Mouse (Mus musculus) CH12.LX (cell line): Measurements from ENCODE around the gene Dhrs11. TPM values are rescaled to one million over a fixed set of nuclear protein-coding genes. Genes with fewer than 3 reads are reported as not detected.

ENCODE experiments used
- DNase-seq: peaks from one replicate; pipeline ENCODE4 v3.0.0-alpha.2; 2013; ENCODE audit errors: extremely low read depth
- H3K27ac ChIP-seq: 2 replicates; pipeline ENCODE4 v1.5.1; 2012; ENCODE audit warnings: low read depth, mild to moderate bottlenecking, control low read depth, moderate library complexity; ENCODE audit not compliant: insufficient read depth
- H3K27me3 ChIP-seq: replicated peaks from 2 replicates; pipeline ENCODE3; 2012; ENCODE audit warnings: inconsistent platforms
- H3K36me3 ChIP-seq, 2 experiments: replicated peaks in 1 of 2; 2 replicates each; pipeline versions ENCODE3 to v1.6.1; 2012; ENCODE audit warnings: inconsistent platforms in 1 of 2, low read length in 1 of 2, mild to moderate bottlenecking in 1 of 2, mixed read lengths in 1 of 2, moderate library complexity in 1 of 2; ENCODE audit not compliant: control insufficient read depth in 1 of 2, insufficient read depth in 1 of 2
- H3K4me1 ChIP-seq, 2 experiments: 2 replicates each; pipeline ENCODE4 v1.6.1; 2012; ENCODE audit warnings: inconsistent platforms in 1 of 2, moderate library complexity in 1 of 2; ENCODE audit not compliant: insufficient read depth in 2 of 2, control insufficient read depth in 1 of 2
- H3K4me2 ChIP-seq: 2 replicates; pipeline ENCODE4 v1.6.1; 2012; ENCODE audit warnings: low read depth, mild to moderate bottlenecking, control low read depth; ENCODE audit not compliant: poor library complexity, insufficient read depth, severe bottlenecking
- H3K4me3 ChIP-seq, 3 experiments: fragments of 150-350 bp in 1 of 3; sonication (generic) in 1 of 3; replicated peaks in 1 of 3; 2 replicates each; pipeline versions ENCODE3 to v1.5.1; 2011 to 2012; ENCODE audit warnings: low read depth in 2 of 3, low read length in 2 of 3, mild to moderate bottlenecking in 2 of 3, moderate library complexity in 2 of 3, control low read depth in 1 of 3, improper control_type of control experiment in 1 of 3, inconsistent platforms in 1 of 3, mixed read lengths in 1 of 3; ENCODE audit not compliant: poor library complexity in 1 of 3
- H3K79me2 ChIP-seq: replicated peaks from 2 replicates; pipeline ENCODE4 v1.6.1; 2012; ENCODE audit warnings: mild to moderate bottlenecking, moderate library complexity; ENCODE audit not compliant: control insufficient read depth, poor library complexity, insufficient read depth, severe bottlenecking; ENCODE audit errors: extremely low read depth
- H3K9ac ChIP-seq: 2 replicates; pipeline ENCODE4 v1.6.1; 2012; ENCODE audit warnings: low read depth, mild to moderate bottlenecking, control low read depth, moderate library complexity; ENCODE audit not compliant: insufficient read depth
- H3K9me3 ChIP-seq: replicated peaks from 2 replicates; pipeline ENCODE3; 2012; ENCODE audit warnings: low read length, inconsistent platforms, mixed read lengths
- BHLHE40 ChIP-seq: IDR thresholded peaks from 2 replicates; pipeline ENCODE4 v1.6.1; 2011; ENCODE audit warnings: mild to moderate bottlenecking, low read depth, low read length, improper control_type of control experiment
- CHD1 ChIP-seq: IDR thresholded peaks from 2 replicates; pipeline ENCODE4 v1.6.1; 2012; ENCODE audit warnings: low read depth, low read length, improper control_type of control experiment, inconsistent platforms
- CHD2 ChIP-seq: IDR thresholded peaks from 2 replicates; pipeline ENCODE4 v1.6.1; 2011; ENCODE audit warnings: low read length, improper control_type of control experiment
- E2F4 ChIP-seq: IDR thresholded peaks from 2 replicates; pipeline ENCODE4 v1.6.1; 2011; ENCODE audit warnings: low read depth, low read length, improper control_type of control experiment; ENCODE audit not compliant: insufficient replicate concordance
- EP300 ChIP-seq: IDR thresholded peaks from 2 replicates; pipeline ENCODE4 v1.6.1; 2011; ENCODE audit warnings: low read length, improper control_type of control experiment
- GABPA ChIP-seq: IDR thresholded peaks from 2 replicates; pipeline ENCODE4 v1.6.1; 2012; ENCODE audit warnings: low read depth, low read length, improper control_type of control experiment, inconsistent platforms; ENCODE audit not compliant: insufficient replicate concordance
- HCFC1 ChIP-seq: IDR thresholded peaks from 2 replicates; pipeline ENCODE4 v1.6.1; 2012; ENCODE audit warnings: low read depth, mild to moderate bottlenecking, inconsistent platforms, low read length, improper control_type of control experiment
- IRF4 ChIP-seq: IDR thresholded peaks from 2 replicates; pipeline ENCODE4 v1.6.1; 2014; ENCODE audit warnings: low read depth, mild to moderate bottlenecking, inconsistent platforms, low read length, improper control_type of control experiment
- JUN ChIP-seq: IDR thresholded peaks from 2 replicates; pipeline ENCODE4 v1.6.1; 2011; ENCODE audit warnings: low read depth, mild to moderate bottlenecking, low read length, improper control_type of control experiment, moderate library complexity; ENCODE audit not compliant: insufficient read depth
- KAT2A ChIP-seq: IDR thresholded peaks from 2 replicates; pipeline ENCODE4 v1.6.1; 2012; ENCODE audit warnings: low read length, improper control_type of control experiment, inconsistent platforms; ENCODE audit not compliant: insufficient replicate concordance
- MAFK ChIP-seq: IDR thresholded peaks from 2 replicates; pipeline ENCODE4 v1.6.1; 2011; ENCODE audit warnings: low read length, improper control_type of control experiment; ENCODE audit not compliant: insufficient replicate concordance
- NRF1 ChIP-seq: IDR thresholded peaks from 2 replicates; pipeline ENCODE4 v1.6.1; 2014; ENCODE audit warnings: low read depth, mild to moderate bottlenecking, inconsistent platforms, low read length, improper control_type of control experiment, moderate library complexity
- PAX5 ChIP-seq: IDR thresholded peaks from 2 replicates; pipeline ENCODE4 v1.6.1; 2012; ENCODE audit warnings: low read length, inconsistent platforms, mixed read lengths
- SMC3 ChIP-seq: IDR thresholded peaks from 2 replicates; pipeline ENCODE4 v1.6.1; 2011; ENCODE audit warnings: low read depth, low read length, improper control_type of control experiment
- TCF12 ChIP-seq: IDR thresholded peaks from 2 replicates; pipeline ENCODE4 v1.6.1; 2014; ENCODE audit warnings: low read depth, mild to moderate bottlenecking, inconsistent platforms, low read length, improper control_type of control experiment
- UBTF ChIP-seq: IDR thresholded peaks from 2 replicates; pipeline ENCODE4 v1.6.1; 2012; ENCODE audit warnings: low read depth, mild to moderate bottlenecking, inconsistent platforms, low read length, improper control_type of control experiment, moderate library complexity
- USF1 ChIP-seq: IDR thresholded peaks from 2 replicates; pipeline ENCODE4 v1.6.1; 2014; ENCODE audit warnings: low read depth, mild to moderate bottlenecking, inconsistent platforms, low read length, improper control_type of control experiment
- dilution Hi-C: fragments of 300-500 bp; cut with MboI; formaldehyde crosslinking; loops from 2 replicates; pipeline ENCODE4 v1.14.3; 2020; ENCODE audit warnings: low sequenced_read_pairs; ENCODE audit not compliant: extremely low pct_unique_long_range_greater_than_20kb, extremely low pct_ligation_motif_present
- in situ Hi-C: fragments of 300-500 bp; cut with MboI; formaldehyde crosslinking; loops from 3 replicates; pipeline ENCODE4 v1.14.3; 2019; ENCODE audit warnings: low sequenced_read_pairs, low pct_ligation_motif_present, low pct_unique_long_range_greater_than_20kb, mixed read lengths
- polyA plus RNA-seq: library from polyadenylated mRNA; unstranded; fragments of >175 nt; gene quantifications from 2 replicates; pipeline ENCODE4 v1.2.1, GENCODE M21; 2012; ENCODE audit warnings: low read depth; ENCODE audit not compliant: insufficient read length
- total RNA-seq, 2 experiments: library from RNA; depleted of rRNA; stranded (reverse); fragments of 300-350 nt in 1 of 2; fragments of >200 nt in 1 of 2; gene quantifications; 2 replicates each; pipeline ENCODE4 v1.2.3; 2012 to 2014

Dhrs11 gene
- total and polyA plus RNA-seq, 3 experiments = 6.1 to 17.1 (median 8.3) TPM

GRCm38 (mm10) chr11:84823484-84823897 lies 5.3 kb downstream of the Dhrs11 start:
- no peak overlapping the region for H3K27ac ChIP-seq
- in situ Hi-C loops = loop anchor here (25.0 kb wide), 1 partner anchor 661 kb away; the partner anchor contains the start of gene Gm11437
- H3K4me2 ChIP-seq = no peak overlapping the region
- H3K4me3 ChIP-seq = no peak overlapping the region
- no peak overlapping the region for H3K9ac ChIP-seq
- peaks cover 11 to 50% of the 10 kb centered on the region in 2 experiments for H3K4me1 ChIP-seq
- peaks cover 10 to 58% of the 10 kb centered on the region in 2 experiments for H3K36me3 ChIP-seq
- TF ChIP-seq GABPA (no peak), USF1 (no peak), EP300 (no peak), HCFC1 (no peak), IRF4 (no peak), UBTF (no peak), PAX5 (no peak), CHD2 (no peak), CHD1 (no peak), BHLHE40 (no peak), JUN (no peak)
- TF ChIP-seq, all 38 proteins: peak for 0
- no peak for DNase-seq
- no peaks in the 10 kb centered on the region; the same call in 1 of the 2 replicates for H3K79me2 ChIP-seq
- dilution Hi-C loops = no loop called here
- H3K9me3 ChIP-seq = no peaks in the 10 kb centered on the region
- H3K27me3 ChIP-seq = no peaks in the 10 kb centered on the region

DNA sequence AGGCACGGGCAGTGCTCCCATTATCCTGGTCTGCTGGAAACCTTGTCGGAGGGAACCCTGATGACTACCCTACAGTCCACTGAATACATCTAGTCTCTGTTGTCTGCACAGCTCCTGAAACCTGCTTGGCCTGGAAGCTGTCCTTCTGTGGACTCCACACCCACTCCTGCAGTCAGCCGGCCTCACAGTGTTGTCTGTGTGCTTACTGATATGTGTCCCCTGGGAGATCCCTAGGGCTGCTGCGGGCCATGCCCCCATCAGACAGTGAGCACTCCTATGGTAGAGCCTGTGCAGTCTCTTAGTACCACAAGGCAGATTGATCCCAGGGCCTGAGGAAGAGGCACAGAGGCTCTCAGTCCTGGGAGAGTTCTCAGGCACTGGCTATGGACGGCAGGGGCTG lies 6.3 kb downstream of the Dhrs11 start:
- Histone ChIP-seq H3K27me3 (no peaks in the 10 kb centered on the region), H3K4me1 (peaks cover 9 to 40% of the 10 kb centered on the region in 2 experiments), H3K36me3 (peaks cover 10 to 58% of the 10 kb centered on the region in 2 experiments), H3K27ac (no peak overlapping the region), H3K4me3 (no peak overlapping the region), H3K79me2 (no peaks in the 10 kb centered on the region; the same call in 1 of the 2 replicates), H3K9ac (no peak overlapping the region), H3K9me3 (peaks cover under 1% of the 10 kb centered on the region), H3K4me2 (no peak overlapping the region)
- TF ChIP-seq UBTF (no peak), TCF12 (no peak), KAT2A (no peak), E2F4 (no peak), GABPA (no peak), SMC3 (no peak), MAFK (no peak), NRF1 (no peak)
- dilution Hi-C loops = no loop called here
- no peak for DNase-seq
- in situ Hi-C loops = loop anchor here (25.0 kb wide), 1 partner anchor 660 kb away; the partner anchor contains the start of gene Gm11437
